Mouse (Mus musculus): ENCODE measurements around the gene Ikbkg. TPM values are rescaled to one million over a fixed set of nuclear protein-coding genes. Genes with fewer than 3 reads are reported as not detected.
"Not testable (repeated sequence)": the region's sequence is repeated elsewhere in the genome, so short reads cannot be mapped to it uniquely, and the experiment has no call there.

Ikbkg gene
- polyA plus RNA-seq (2012; rRNA removed): 20.5 and 21.4 TPM in 2 replicates

- peak; percentile 71 to 81 for DNase-seq (ENCODE audit: extremely low spot score in 1 of 2, low spot score in 1 of 2)
These were observed at the start of gene Ikbkg, which contains the start of gene Fam3a for GRCm38 (mm10) chrX:74392535-74393443. TSS of gene Ikbkg (plus strand) at chrX:74393290. TSS of gene Fam3a (minus strand) at chrX:74393272.

DNA sequence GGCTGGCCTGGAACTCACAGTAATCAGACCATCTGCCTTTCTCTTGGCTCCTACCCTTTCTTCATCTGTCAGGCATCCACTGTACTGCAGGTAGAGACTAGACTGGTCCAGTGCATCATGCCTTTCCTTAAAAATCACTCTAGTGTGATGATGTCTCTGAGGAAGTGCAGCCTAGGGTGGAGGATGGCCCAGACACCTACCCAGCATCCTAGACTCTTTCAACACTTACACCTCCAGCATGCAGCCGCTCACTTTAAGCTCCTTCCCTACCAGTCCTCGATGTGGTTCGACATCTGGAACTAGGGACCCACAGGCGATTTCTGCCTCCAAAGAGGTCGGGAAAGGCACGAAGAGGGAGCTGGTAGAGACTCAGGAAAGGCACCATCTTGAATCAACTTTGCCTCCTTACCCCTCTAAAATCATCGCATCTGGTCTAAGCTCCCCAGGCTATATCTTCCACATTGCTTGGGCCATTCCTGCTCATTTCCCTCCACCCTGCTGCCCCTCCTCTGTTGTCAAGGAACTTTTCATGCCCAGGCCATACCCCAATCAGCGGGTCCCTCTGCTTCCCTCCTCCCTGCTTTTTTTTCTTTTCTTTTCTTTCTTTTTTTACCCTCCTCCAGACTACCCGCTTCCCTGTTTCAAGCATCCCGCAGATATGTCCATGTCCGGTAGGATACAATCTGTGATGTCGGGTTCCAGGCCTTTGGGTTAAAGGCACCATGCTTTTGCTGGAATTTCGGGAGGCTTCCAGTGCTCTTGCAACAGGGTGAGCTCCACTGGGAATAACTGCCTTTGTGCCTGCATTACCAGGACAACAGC, 40.2 kb upstream of the Ikbkg start:
- DNase-seq (ENCODE audit: extremely low spot score in 1 of 2, low spot score in 1 of 2): peak in 1 of 2 experiments; percentile 6

GRCm38 (mm10) chrX:74353467-74353770, 39.7 kb upstream of the Ikbkg start, which contains the start of gene Lage3:
TSS of gene Lage3 (minus strand) at chrX:74353618.
- DNase-seq (ENCODE audit: extremely low spot score in 1 of 2, low spot score in 1 of 2): peak; percentile 59 to 82

DNA sequence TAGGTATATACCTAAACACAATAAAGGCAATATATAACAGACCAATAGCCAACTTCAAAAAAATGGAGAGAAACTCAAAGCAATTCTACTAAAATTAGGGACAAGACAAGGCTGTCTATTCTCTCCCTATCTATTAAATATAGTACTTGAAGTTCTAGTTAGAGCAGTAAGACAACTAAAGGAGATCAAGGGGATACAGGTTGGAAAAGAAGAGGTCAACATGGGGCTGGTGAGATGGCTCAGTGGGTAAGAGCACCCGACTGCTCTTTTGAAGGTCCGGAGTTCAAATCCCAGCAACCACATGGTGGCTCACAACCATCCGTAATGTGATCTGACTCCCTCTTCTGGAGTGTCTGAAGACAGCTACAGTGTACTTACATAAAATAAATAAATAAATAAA, 36.0 kb upstream of the Ikbkg start:
- not testable (repeated sequence) for DNase-seq (ENCODE audit: extremely low spot score in 1 of 2, low spot score in 1 of 2)

- no peak for DNase-seq (ENCODE audit: extremely low spot score in 1 of 2, low spot score in 1 of 2)
These were observed 33.9 kb upstream of the Ikbkg start for GRCm38 (mm10) chrX:74359171-74359570.

DNA sequence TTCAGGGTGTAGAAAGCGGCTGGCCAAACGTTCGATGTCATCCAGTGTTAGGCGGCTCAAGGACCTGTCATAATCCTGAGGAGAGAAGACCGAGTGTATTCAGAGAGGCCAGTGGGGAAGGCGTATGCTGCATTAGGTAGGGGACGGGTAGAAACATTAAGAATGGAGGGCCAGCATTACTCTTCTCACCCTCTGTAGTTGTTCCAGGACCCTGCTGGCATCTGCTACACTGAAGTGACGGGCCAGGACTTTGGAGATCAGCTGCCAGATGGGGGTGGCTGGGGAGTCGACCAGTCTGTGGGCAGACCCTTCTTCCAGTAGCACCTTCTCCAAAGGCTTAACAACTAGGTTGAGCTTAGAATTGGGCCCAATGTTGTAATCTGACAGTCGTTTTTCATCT, 25.6 kb upstream of the Ikbkg start:
- DNase-seq (ENCODE audit: extremely low spot score in 1 of 2, low spot score in 1 of 2): no peak

DNA sequence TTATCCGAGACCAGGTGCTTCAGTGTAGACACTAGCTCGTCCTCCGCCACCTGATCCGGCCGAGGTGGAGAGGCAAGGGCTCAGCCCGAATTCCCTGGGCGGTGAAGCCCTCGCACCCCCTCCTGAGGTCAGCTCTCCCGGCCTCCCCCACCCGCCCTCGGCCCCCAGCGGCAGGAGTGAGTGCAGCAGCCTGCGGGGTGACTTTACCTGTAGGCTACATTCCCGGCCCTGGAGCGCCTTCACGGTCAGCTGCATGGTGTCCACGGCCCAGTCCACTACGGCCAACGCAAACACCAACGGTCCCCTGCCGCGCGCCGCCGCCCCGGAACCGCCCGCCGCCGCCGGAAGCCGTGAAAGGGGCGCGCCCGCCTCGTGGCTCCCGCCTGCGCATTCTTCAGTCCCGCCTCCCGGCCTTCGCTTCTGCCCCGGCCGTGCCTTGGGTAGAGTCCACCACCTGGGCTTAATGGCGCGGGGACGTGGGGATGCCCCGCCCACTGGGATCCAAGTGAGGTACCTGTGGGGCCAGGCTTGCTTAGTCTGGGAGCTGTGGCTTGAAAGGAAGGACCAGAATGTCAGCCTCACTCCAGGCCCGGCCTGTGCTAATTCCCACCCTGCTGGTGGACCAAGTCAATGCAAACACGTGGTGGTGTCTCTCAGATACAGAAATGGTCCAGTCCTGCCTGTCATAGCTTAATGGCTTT, 24.7 kb upstream of the Ikbkg start:
- DNase-seq (ENCODE audit: extremely low spot score in 1 of 2, low spot score in 1 of 2): peak in 1 of 2 experiments; percentile 63

- DNase-seq (ENCODE audit: extremely low spot score in 1 of 2, low spot score in 1 of 2): peak; percentile 69 to 85
These were observed 20.1 kb upstream of the Ikbkg start, which contains the start of the genes Ubl4a and Slc10a3 for GRCm38 (mm10) chrX:74372888-74373549. TSS of gene Ubl4a (minus strand) at chrX:74373218. TSS of gene Slc10a3 (minus strand) at chrX:74373349.

DNA sequence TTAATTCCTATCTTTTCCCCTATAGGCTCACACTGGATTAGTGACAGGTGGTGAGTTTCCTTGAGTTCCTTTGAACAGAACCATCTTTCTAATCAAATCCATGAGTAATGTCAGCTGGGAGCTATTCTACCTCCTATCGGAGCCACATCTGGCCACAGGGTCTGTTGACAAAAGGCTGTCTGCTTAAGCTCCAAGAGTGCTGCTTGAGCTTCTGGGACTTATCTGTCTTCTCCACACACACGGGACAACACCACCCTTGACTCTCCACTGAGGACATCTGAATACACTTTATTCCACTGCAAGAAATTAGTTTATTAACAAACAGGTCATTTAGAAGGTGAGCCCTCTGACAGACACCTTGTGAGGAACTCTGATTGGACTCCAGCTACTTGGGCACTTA, 8.6 kb upstream of the Ikbkg start:
- DNase-seq (ENCODE audit: extremely low spot score in 1 of 2, low spot score in 1 of 2): no peak

DNA sequence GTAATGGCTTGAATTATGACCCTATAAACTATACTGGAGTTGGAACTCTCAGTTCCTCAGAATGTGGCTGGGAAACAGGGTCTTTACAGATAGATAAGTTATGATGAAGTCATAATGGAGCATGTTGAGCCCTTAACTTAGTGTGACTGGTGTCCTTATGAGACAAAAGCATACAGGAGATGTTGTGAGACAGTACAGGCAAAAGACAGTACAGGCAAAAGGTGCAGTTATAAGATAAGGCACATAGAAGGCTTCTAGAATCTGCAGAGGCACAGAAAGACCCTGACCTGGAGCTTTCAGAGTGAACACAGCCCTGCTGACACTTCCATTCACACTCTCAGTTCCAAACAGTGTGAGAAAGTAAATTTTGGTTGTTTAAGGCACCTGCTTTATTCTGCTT, 4.9 kb upstream of the Ikbkg start:
- DNase-seq (ENCODE audit: extremely low spot score in 1 of 2, low spot score in 1 of 2): no peak

GRCm38 (mm10) chrX:74400136-74400535, 7.0 kb downstream of the Ikbkg start:
- no peak for DNase-seq (ENCODE audit: extremely low spot score in 1 of 2, low spot score in 1 of 2)

DNA sequence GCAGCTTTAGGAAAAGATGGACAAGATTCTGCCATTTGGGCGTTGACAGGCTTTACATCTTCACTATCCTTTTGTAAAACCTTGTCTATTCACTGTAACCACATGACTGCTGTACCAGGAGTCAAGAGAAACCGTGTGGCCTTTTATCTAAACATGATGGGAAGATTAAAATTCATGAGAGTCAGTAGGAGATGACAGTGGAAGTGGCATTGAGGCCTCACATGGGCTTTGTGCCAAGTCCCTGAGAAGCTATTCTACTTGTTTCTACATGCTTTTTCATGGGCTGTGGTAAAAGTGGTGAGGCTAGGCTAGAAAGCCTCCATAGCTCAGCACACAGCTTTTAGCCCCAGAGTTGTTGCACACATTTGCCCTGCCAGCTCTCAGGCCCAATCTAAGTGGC, 15.2 kb downstream of the Ikbkg start:
- DNase-seq (ENCODE audit: extremely low spot score in 1 of 2, low spot score in 1 of 2): no peak

GRCm38 (mm10) chrX:74413377-74413776, 20.3 kb downstream of the Ikbkg start:
- peak; percentile 27 to 86 for DNase-seq (ENCODE audit: extremely low spot score in 1 of 2, low spot score in 1 of 2)

DNA sequence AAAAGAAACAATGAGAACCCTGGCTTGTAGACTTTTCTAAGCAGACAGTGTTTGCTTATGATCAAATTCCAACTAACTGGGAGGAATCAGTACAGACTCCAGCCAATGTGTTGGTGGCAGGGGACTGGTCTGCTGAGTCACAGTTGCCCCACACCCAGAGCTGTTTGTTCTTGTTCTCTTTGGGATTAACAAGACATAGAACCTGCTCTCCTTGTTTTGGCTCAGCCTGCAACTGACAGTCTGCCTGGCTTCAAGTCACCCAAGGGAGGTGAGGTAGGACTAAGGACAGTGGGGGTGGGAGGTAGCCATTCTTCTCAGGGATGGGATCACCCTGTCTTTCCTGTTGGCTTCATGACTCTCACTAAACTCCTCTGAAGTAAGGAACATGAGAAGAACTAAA, 31.4 kb downstream of the Ikbkg start:
- DNase-seq (ENCODE audit: extremely low spot score in 1 of 2, low spot score in 1 of 2): no peak

- DNase-seq (ENCODE audit: extremely low spot score in 1 of 2, low spot score in 1 of 2): no peak
These were observed 32.1 kb downstream of the Ikbkg start for GRCm38 (mm10) chrX:74425195-74425594.

DNA sequence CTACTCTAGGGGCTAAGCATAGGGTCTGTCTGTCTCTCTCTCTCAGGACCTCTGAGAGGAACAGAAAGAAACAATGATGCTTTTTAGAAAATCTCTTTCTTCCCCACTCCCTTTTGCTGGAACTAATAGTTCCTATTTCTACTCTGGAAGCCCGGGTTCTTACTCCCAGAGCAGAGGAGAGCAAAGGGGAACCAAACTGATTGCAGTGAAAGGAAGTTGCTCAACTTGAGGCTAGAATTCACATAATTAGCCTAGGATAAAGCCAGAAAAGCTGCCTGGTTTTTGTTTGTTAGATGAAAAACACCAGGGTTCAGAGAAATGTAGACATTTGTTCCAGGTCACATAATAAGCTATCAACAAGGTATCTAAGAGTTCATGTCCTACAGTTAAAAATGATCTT, 33.2 kb downstream of the Ikbkg start:
- no peak for DNase-seq (ENCODE audit: extremely low spot score in 1 of 2, low spot score in 1 of 2)

DNA sequence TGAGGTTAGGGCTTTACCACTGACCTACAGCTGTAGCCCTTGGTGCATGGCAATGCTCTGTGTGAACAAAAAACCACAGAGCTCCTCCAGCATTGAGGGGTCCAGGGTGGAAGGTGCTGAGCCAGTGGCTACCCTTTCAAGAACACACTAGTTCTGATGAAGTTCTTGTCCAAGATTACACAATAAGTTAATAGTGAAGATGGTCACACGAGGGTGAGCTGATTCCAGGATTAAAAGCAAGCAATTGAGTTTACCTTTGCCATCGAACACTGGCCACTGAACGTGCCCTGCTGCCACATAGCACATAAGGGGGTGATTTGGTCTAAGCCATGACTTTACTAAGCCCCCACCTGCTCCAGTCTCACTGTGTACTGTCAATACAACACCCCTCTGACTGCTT, 34.0 kb downstream of the Ikbkg start:
- no peak for DNase-seq (ENCODE audit: extremely low spot score in 1 of 2, low spot score in 1 of 2)

- no peak for DNase-seq (ENCODE audit: extremely low spot score in 1 of 2, low spot score in 1 of 2)
These were observed 35.2 kb downstream of the Ikbkg start for GRCm38 (mm10) chrX:74428146-74428825.

DNA sequence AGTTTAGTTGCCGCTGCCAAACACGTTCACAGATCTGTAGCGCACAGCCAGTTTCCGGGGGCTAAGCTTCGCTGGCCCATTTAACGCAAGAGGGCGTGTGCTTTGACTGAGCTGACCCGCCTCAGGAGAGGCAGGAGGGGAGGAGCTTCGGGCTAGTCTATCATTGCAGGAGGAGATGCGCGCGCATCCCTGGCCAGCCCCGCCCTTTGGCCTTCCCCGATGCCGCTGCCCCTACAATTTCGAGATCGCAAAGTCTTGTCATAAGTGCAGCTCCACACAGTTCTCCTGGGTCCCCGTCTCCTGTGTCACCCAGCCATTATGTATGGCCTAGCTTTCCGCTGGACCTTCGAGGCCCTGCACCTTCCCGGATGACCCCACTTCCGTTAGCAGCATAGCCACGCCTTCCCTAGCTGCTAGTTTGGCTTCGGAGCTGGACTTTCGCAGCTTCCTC, 35.8 kb downstream of the Ikbkg start, which contains the start of gene G6pdx:
Gene G6pdx (minus strand): TSS at position 369 of the 451 bp plus-strand sequence.
- peak; percentile 72 to 82 for DNase-seq (ENCODE audit: extremely low spot score in 1 of 2, low spot score in 1 of 2)

All from frontal cortex, adult 2 months (tissue).